Mouse (Mus musculus) lung, postnatal 0 days (tissue): ENCODE measurements around the gene Cacng3.

Experiments
- CTCF ChIP-seq: IDR thresholded peaks from 2 replicates; pipeline ENCODE4 v1.5.1; 2016; ENCODE audit warnings: antibody characterized with exemption, mild to moderate bottlenecking
- EP300 ChIP-seq: IDR thresholded peaks from 2 replicates; pipeline ENCODE4 v1.6.1; 2016; ENCODE audit warnings: antibody characterized with exemption, mild to moderate bottlenecking, control low read depth

DNA sequence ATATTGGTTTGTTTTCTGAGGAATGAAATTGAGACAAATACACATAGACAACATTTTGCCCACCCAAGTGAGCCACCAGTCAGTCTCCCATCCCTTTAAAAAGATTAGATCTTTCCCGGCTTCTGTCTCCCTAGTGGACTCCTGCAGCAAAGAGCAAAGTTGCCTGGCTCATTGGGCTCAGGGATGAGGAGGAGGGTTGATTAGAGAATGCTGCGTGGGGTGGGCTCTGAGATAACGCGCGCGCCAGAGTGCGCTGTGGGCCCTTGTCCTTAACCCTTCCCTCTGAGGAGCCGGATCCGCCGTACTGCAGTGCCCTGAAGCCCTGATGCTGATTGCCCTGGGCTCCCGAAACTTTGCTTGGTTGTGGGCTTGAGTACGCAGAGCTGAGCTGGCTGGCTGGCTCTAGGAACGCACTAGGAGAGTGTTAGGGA, at the start of gene Cacng3:
- TF ChIP-seq CTCF: no peak
- TF ChIP-seq EP300: no peak
